Mouse (Mus musculus) naive thymus-derived CD4-positive, alpha-beta T cell, adult 2 months (primary cell): ENCODE measurements around the gene Zfp111.

Experiments used
- DNase-seq: peaks from one replicate; pipeline ENCODE4 v3.0.0-alpha.2; 2011; ENCODE audit warnings: low read depth

The Zfp111 gene

GRCm38 (mm10) chr7:24211343-24211742, at the start of gene Zfp111:
Gene Zfp111, minus strand, starts transcription at chr7:24211443.
- no peak for DNase-seq

GRCm38 (mm10) chr7:24260000-24260312, 48.7 kb upstream of the Zfp111 start:
- no peak for DNase-seq

GRCm38 (mm10) chr7:24259306-24259999, 48.2 kb upstream of the Zfp111 start:
- no peak for DNase-seq

- DNase-seq = peak; percentile 55
Measured at GRCm38 (mm10) chr7:24254633-24255474, 43.6 kb upstream of the Zfp111 start, which contains the start of gene Zfp108. Gene Zfp108, plus strand, starts transcription at chr7:24254794.

- no peak for DNase-seq
Measured at GRCm38 (mm10) chr7:24253779-24254615, 42.8 kb upstream of the Zfp111 start.

- DNase-seq = peak; percentile 51
Measured at GRCm38 (mm10) chr7:24237040-24237791, 26.0 kb upstream of the Zfp111 start, which contains the start of gene Zfp109. Gene Zfp109, minus strand, starts transcription at chr7:24237560.

GRCm38 (mm10) chr7:24210296-24210695, 947 bp downstream of the Zfp111 start:
- no peak for DNase-seq

GRCm38 (mm10) chr7:24208282-24208886, 2.9 kb downstream of the Zfp111 start:
- no peak for DNase-seq

GRCm38 (mm10) chr7:24207488-24208261, 3.6 kb downstream of the Zfp111 start:
- DNase-seq = peak; percentile 2

GRCm38 (mm10) chr7:24196961-24197360, 14.3 kb downstream of the Zfp111 start:
- DNase-seq = no peak

- DNase-seq = no peak
Measured at GRCm38 (mm10) chr7:24193157-24193556, 18.1 kb downstream of the Zfp111 start.

GRCm38 (mm10) chr7:24191361-24191760, 19.9 kb downstream of the Zfp111 start:
- no peak for DNase-seq

- no peak for DNase-seq
Measured at GRCm38 (mm10) chr7:24189571-24189944, 21.7 kb downstream of the Zfp111 start.

- no peak for DNase-seq
Measured at GRCm38 (mm10) chr7:24188901-24189570, 22.2 kb downstream of the Zfp111 start.

- DNase-seq = no peak
Measured at GRCm38 (mm10) chr7:24187611-24188010, 23.6 kb downstream of the Zfp111 start.

- DNase-seq = no peak
Measured at GRCm38 (mm10) chr7:24175337-24175711, 35.9 kb downstream of the Zfp111 start.

- peak; percentile 34 for DNase-seq
Measured at GRCm38 (mm10) chr7:24174618-24175336, 36.5 kb downstream of the Zfp111 start, which contains the start of gene Zfp114. Gene Zfp114, plus strand, starts transcription at chr7:24175060.

- no peak for DNase-seq
Measured at GRCm38 (mm10) chr7:24172191-24172590, 39.1 kb downstream of the Zfp111 start.

- DNase-seq = peak; percentile 45
Measured at GRCm38 (mm10) chr7:24153272-24153671, 58.0 kb downstream of the Zfp111 start.
